Mouse (Mus musculus): ENCODE data around the gene Dnajc28. TPM values are rescaled to one million over a fixed set of nuclear protein-coding genes. Genes with fewer than 3 reads are reported as not detected.

Dnajc28 gene
- total RNA-seq, 2 experiments from 2014 or later = 5.5 to 6.7 TPM

DNA sequence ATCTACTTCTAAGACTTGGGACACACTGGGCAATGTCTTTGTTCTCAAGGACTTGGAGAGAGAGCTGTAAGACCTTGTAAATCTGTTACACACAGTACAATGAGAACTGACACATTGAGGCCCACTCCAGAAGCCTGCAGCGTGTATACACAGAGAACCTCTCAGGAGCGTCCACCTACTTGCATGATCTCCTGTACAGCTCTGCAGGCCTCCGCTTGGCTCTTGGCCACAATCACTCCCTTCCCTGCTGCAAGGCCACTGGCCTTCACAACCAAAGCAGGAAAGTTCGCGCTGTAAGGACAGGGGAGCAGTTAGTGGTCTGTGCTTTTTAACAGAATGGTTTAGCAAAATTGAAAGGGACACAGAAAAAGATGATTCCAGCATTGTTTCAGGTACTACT lies 20.3 kb upstream of the Dnajc28 start:
- intact Hi-C loops (cut with DNase I) = no loop called here
- no peak for DNase-seq (ENCODE audit: low spot score in 2 of 2)

- intact Hi-C loops (cut with DNase I) = no loop called here
- no peak for DNase-seq (ENCODE audit: low spot score in 2 of 2)
These were observed 14.8 kb upstream of the Dnajc28 start for GRCm38 (mm10) chr16:91633641-91634040.

GRCm38 (mm10) chr16:91632940-91633339 lies 14.1 kb upstream of the Dnajc28 start:
- intact Hi-C loops (cut with DNase I) = no loop called here
- DNase-seq (ENCODE audit: low spot score in 2 of 2) = no peak

DNA sequence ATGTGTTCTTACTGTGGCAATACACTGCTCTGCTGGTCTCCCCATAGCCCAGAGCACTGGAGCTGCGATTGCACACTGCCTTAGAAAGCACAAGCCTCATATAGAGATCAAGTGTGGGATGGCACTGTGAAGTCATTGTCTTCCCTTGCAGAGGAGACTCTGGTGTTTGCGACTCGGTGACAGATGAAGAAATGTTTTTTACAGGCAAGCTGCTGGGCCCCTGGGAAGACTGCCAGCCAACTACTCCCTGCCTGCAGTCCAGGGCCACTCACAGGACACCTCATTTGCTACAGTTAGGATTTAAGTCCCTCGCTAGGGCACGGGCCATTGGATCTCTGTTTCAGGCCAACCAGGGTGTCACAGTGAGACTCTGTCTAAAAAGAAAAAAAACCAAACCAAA lies 13.6 kb upstream of the Dnajc28 start:
- no peak for DNase-seq (ENCODE audit: low spot score in 2 of 2)
- intact Hi-C loops (cut with DNase I) = no loop called here

DNA sequence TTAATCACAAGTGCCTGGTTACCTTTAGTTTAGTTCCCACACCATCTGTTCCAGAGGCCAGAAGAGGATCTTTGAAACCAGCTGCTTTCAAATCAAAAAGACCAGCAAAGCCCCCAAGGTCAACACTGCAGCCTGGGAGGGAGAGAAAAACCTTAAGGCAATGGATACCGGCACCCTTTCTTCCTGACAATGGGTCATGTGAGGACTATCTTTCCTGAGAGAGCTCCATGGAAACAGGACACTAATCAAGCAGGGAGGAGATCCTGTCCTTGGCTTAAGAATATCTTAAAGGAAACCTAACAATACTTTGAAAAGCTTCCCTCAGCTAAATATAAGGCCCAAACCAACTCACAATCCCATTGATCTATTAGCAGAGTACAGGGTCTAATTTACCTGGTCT lies 11.8 kb upstream of the Dnajc28 start:
- intact Hi-C loops (cut with DNase I) = no loop called here
- no peak for DNase-seq (ENCODE audit: low spot score in 2 of 2)

DNA sequence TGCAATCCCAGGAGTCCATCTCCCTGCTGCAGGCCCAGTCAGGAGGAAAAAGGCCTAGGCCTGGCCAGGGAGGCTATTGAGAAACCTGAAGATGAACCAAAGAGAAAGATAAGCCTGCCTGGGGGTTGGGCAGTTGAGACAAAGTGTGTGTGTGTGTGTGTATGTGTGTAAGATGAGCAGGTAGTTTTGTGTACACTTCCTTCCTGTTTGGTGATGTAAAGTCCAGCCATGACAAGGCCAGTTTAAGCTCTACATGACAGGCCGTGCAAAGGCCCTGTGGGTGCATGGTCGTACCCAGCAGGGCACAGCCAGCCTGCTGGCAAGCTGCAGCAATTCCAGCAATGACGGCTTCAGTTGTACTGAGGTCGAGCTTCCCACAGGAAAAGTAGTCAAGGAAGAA lies 10.9 kb upstream of the Dnajc28 start:
- intact Hi-C loops (cut with DNase I) = no loop called here
- no peak for DNase-seq (ENCODE audit: low spot score in 2 of 2)

DNA sequence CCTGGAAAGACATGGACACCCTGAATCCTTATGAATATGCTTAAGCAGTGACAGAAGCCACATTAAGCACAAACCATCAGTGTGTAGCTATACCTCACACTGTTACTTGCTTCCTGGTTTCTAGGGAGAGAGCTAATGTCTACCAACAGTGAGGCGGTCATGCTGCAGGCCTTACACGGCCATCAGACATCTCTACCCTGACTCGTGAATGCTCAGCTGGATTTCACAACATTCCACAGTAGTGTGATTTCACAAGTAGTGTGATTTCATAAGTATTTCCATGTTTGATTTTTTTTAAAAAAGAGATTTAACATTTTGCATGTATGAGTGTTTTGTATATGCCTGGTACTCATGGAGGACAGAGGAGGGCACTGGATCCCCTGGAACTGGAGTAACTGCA lies 9.8 kb upstream of the Dnajc28 start:
- no peak for DNase-seq (ENCODE audit: low spot score in 2 of 2)
- intact Hi-C loops (cut with DNase I) = no loop called here

DNA sequence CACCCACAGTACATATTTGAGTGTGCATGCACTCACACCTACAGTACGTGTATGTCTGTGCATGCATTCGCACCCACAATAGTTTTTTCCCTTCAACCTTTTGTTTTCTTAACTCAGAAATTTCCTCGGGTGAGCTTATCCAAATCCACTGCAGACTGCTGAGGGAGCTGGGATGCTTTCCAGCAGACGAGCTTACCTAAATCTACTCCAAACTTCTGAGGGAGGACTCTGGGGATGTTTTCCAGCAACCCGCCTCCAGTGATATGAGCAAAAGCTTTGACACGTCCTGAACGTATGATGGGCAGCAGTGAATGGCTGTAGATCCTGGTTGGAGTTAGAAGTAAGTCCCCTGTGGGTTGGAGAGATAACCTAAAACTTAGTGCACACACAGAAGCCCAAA lies 9.0 kb upstream of the Dnajc28 start:
- intact Hi-C loops (cut with DNase I) = no loop called here
- no peak for DNase-seq (ENCODE audit: low spot score in 2 of 2)

DNA sequence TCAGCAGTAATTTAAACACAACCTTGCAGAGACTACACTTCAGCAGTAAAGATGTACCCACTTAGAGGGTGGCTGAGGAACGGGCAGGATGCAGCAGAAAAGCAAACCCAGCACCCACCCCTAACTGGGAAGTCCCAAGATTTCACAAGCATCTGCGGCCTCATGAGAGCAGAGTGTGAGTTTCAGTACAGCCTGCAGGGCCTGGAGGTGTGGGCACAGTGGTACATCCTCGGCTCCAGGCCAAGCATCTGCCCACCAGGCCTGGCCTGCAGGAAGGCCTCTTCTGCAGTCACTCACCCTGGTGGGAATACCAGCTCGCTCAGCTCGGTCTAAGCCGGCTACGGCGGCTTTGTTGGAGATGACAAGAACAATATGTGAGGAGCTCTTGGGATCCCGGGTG lies 4.2 kb upstream of the Dnajc28 start:
- intact Hi-C loops (cut with DNase I) = no loop called here

DNA sequence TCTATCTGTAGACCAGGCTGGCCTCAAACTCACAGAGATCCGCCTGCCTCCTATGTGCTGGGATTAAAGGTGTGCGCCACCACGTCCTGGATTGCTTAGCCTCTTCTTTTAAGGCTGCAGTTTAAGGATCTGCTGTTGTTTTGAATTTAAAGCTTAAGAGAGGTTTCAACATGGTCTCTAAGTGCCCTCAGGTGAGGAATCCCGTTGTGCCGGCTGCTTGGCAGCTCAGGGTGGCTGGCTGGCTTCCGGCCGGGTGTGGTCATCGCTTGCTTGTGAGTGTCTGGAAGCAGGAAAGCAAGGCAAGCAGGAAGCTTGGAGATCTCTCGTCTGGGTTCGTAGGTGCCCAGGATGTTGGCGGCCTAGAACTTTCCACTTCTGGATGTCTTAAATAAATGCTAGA lies 2.2 kb upstream of the Dnajc28 start:
- intact Hi-C loops (cut with DNase I) = no loop called here
- no peak for DNase-seq (ENCODE audit: low spot score in 2 of 2)

More for the DNA sequence above, 4.2 kb upstream of the Dnajc28 start:
- DNase-seq (ENCODE audit: low spot score in 2 of 2) = no peak

GRCm38 (mm10) chr16:91620185-91620584 lies 1.4 kb upstream of the Dnajc28 start:
- intact Hi-C loops (cut with DNase I) = no loop called here
- DNase-seq (ENCODE audit: low spot score in 2 of 2) = no peak

DNA sequence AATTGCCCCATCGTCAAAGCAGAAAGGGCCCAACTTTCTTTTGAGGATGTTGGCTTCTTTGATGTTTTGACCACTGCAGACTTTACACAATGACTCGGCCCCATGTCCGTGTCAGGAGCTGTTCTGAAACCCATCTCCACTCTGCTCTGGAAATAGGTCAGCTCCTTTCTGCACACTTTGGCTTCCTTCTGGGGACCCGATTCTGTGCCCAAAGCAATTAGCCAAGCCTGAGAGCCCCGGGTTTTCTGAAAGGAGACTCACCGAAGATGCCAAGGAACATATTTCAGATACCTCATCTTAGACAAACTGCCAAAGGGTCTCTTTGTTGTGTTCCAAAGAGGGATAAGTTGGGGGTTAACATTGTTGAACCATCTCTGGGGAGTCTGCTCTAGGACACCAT lies 4.3 kb downstream of the Dnajc28 start:
- DNase-seq (ENCODE audit: low spot score in 2 of 2) = peak in 1 of 2 experiments; percentile 30
- intact Hi-C loops (cut with DNase I) = no loop called here

GRCm38 (mm10) chr16:91612525-91612924 lies 6.3 kb downstream of the Dnajc28 start:
- no peak for DNase-seq (ENCODE audit: low spot score in 2 of 2)
- intact Hi-C loops (cut with DNase I) = no loop called here

DNA sequence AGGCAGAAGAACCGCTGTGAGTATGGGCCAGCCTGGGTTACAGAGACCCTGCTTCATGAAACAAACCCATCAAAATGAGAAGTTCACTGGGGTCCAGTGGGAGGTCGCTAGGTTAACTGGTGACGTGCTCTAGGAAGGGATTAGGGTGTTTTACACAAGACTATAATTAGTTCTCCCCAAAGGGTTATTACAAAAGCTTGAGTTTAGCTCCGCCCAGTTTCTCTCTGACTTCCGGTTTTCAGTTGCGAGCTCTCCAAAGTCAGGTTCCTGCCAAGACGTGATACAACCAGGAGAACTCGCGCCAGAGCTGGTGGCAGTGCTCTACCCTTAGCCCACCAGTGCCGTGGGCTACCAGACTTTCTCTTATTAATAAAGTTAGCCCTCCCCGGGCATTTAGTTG lies 7.6 kb downstream of the Dnajc28 start:
- DNase-seq (ENCODE audit: low spot score in 2 of 2) = no peak
- intact Hi-C loops (cut with DNase I) = no loop called here

DNA sequence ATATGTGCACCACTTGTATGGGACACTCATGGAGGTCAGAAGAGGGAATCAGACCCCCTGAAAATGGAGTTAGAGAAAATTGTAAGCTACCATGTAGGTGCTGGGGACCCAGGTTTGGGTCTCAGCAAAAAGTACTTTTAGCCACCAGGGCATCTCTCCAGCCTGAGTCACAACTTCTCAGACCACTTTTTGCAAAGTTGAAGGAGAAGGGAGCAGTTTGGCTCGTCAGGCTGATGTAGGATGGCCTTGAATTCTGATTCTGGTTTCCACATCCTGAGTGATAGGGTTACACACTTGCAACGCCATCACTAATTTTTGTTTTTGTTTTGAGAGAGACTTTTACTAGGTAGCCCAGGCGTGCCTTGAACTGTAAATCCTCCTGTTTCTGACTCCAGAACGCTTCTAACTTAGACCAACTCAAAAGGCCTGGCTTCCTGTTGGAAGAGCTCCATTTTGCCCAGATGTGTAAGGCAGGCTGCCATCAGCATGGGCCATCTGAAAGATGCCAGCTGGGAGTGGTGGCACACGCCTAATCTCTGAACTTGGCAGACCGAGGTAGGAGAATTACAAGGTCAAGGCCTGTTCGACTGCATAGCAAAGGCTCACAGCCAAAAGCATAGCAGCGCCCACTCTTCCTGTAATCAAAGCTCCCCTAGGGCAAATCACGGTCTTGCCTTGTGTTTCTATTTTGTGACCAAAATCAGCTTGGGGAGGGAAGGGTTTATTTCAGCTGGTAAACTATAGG lies 9.2 kb downstream of the Dnajc28 start:
- intact Hi-C loops (cut with DNase I) = no loop called here
- no peak for DNase-seq (ENCODE audit: low spot score in 2 of 2)

GRCm38 (mm10) chr16:91606958-91607357 lies 11.9 kb downstream of the Dnajc28 start:
- no peak for DNase-seq (ENCODE audit: low spot score in 2 of 2)
- intact Hi-C loops (cut with DNase I) = no loop called here

DNA sequence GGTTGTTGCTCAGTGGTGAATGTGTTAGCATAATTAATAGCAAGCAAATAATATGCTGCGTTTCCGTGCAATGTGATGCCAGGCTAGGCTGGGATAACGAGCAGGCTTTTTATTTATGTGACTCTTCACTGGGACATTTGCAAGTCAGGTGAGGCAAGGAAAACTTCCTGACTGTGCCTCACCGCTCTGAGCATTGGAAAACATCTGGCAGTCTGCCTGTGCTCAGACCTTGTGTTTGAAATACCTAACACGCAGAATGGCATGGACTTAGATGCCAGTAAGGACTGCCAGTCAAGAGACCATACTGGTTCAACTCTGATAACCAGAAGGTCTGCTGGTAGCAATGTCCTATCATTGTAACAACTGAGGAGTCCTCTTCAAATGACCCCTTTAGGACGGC lies 13.7 kb downstream of the Dnajc28 start:
- intact Hi-C loops (cut with DNase I) = no loop called here
- no peak for DNase-seq (ENCODE audit: low spot score in 2 of 2)

GRCm38 (mm10) chr16:91601693-91602092 lies 17.1 kb downstream of the Dnajc28 start:
- intact Hi-C loops (cut with DNase I) = no loop called here
- DNase-seq (ENCODE audit: low spot score in 2 of 2) = no peak

DNA sequence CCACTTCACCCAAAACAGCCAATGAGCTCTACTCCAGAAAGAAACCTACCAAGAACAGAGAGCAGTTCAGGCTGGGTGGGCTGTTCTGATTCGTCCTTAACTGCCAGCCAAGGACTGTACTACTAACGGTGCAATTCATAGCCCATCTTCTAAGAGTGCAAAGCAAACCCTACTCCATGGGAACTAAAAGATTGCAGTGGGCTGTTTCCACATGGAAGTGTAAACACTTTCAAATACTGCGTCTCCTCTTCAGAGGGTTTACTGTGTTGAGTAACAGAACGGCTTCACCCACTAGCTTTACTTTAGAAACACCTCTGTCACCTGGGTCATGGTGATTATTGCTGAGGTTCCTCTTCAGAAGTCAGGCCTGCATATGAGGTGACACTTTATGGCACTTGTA lies 17.7 kb downstream of the Dnajc28 start:
- intact Hi-C loops (cut with DNase I) = no loop called here
- no peak for DNase-seq (ENCODE audit: low spot score in 2 of 2)

DNA sequence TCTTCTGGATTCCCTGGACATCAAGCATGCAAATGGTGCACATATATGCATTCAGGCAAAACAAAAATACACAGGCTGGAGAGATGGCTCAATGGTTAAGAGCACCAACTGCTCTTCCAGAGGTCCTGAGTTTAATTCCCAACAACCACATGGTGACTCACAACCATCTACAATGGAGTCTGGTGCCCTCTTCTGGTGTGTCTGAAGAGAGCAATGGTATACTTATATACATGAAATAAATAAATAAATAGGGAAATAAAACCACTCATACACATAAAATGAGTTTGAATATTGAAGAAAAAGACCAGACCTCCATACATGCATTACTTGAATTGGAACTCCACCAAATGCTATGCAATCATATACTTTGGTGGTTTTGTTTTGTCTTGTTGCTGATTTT lies 19.6 kb downstream of the Dnajc28 start:
- intact Hi-C loops (cut with DNase I) = loop anchor here (5.0 kb wide), 1 partner anchor 47 kb away; no protein-coding TSS in a partner anchor
- no peak for DNase-seq (ENCODE audit: low spot score in 2 of 2)

- intact Hi-C loops (cut with DNase I) = loop anchor here (5.0 kb wide), 1 partner anchor 45 kb away; no protein-coding TSS in a partner anchor
- DNase-seq (ENCODE audit: low spot score in 2 of 2) = peak; percentile 98 to 99
These were observed 21.2 kb downstream of the Dnajc28 start, which contains the start of gene Tmem50b for GRCm38 (mm10) chr16:91597672-91598010. Gene Tmem50b, minus strand, starts transcription at chr16:91597800.

Data from left cerebral cortex, postnatal 14 days (tissue).